Mouse (Mus musculus): ENCODE results near the gene Stard10.

DNA sequence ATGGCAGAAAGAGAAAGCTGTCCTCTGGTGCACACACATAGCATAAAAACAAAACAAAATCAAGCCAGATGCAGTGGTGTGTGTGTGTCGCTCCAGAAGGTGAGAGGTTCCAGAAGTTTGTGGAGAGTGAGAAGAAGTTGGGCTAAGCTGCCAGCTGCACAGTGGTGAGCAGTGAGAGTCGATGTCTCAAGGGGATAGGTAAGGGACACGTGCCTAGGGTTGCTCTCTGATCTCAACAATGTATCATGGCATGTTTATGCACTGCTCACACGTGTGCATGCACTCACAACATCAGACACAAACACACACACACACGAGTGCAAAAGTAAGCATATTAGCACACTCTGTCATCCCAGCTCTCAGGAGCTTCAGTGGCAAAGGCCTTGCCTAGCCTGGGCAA is 47.0 kb downstream of the Stard10 start:
- TF ChIP-seq CTCF (IDR thresholded peaks at IDR 0.05; ENCODE audit: borderline replicate concordance, insufficient read depth, low read length) (no peak), POLR2A (IDR thresholded peaks at IDR 0.05; ENCODE audit: low read depth, low read length) (no peak)

Data from embryonic fibroblast, embryonic 13.5 days (primary cell).